Mouse (Mus musculus): ENCODE measurements around the gene Ptpra.
A peak's percentile ranks its signal among the peaks of the same experiment; 100 is the strongest.

Ptpra gene

DNA sequence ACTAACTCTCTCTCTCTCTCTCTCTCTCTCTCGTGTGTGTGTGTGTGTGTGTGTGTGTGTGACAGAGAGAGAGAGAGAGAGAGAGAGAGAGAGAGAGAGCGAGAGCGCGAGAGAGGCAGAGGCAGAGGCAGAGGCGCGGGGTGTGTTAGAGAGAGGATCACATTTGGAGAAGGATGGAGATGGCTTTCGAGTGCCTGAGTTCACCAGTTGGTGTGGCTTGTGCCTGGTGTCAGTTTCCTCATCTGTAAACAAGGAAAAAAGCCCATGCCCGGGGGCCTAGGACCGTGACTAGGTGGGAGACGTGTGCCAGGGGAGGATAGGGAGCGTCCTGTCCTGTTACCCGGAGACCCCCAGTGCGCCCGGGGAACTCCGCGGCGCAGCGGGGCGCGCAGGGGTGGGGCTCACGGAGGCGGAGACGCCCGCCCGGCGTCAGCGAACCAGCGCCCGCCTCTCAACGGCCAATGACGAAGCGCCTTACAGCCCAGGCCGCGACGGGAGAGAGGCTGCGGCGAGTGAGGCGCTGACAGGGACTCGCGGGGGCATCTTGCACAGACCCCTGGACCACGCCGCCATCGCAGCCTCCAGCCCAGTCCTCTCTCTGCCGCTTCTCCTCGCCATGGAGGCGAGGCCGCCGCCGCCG lies at the start of gene Ptpra:
Gene Ptpra, plus strand, starts transcription at position 485 of the 640 bp plus-strand sequence.
- peak; percentile 93 for ATAC-seq (ENCODE audit: low TSS enrichment)

- ATAC-seq (ENCODE audit: low TSS enrichment), result no peak
These were observed 48.2 kb upstream of the Ptpra start for GRCm38 (mm10) chr2:130401891-130402290.

GRCm38 (mm10) chr2:130404939-130405338 lies 45.1 kb upstream of the Ptpra start, which contains the start of the genes Gm28372 and 1700020A23Rik:
TSS of gene Gm28372 (plus strand) at chr2:130405239.
TSS of gene 1700020A23Rik (plus strand) at chr2:130405259.
- ATAC-seq (ENCODE audit: low TSS enrichment), result no peak

DNA sequence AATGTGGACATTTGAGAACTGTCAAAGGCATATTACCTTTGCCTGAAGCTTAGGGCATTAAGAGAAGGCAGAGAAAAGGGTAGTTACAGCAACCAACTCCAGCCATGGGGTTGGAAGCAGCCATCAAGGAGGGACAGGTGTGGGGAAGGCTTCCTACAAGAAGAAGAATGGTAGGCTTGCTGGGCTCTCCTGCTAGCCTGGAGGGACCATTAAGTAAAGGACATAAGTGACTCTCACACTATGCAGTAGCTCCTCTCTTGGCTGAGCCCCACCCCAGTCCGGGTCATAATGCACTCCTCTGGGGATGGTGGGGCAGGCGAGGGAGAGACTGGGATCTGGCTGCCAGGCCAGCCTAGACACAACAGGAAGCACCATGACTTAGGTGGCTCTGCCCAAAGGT lies 43.9 kb upstream of the Ptpra start, which contains the start of gene Tmem239:
Gene Tmem239, plus strand, starts transcription at position 301 of the 400 bp plus-strand sequence.
- no peak for ATAC-seq (ENCODE audit: low TSS enrichment)

DNA sequence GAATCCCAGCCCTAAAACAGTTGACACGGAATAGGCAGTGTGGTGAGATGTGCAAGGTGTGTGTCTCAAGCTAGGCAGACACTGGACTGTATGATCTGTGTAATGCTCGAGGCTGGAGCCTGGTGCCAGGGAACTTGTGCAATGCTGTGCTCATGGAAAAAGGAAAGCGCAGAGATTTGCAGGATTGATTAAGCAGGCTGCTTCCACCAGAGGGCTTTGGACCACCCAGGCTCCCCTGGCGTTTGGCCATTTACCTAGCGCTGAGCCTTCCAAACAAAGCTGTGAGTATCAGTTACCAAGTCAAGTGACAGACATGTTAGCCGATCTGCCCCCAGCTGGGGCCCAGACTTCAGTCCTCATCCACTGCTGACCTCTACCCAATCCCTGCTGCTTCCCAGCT lies 41.9 kb upstream of the Ptpra start:
- ATAC-seq (ENCODE audit: low TSS enrichment), result no peak

- ATAC-seq (ENCODE audit: low TSS enrichment), result peak; percentile 93
These were observed 38.3 kb upstream of the Ptpra start for GRCm38 (mm10) chr2:130411558-130412495.

DNA sequence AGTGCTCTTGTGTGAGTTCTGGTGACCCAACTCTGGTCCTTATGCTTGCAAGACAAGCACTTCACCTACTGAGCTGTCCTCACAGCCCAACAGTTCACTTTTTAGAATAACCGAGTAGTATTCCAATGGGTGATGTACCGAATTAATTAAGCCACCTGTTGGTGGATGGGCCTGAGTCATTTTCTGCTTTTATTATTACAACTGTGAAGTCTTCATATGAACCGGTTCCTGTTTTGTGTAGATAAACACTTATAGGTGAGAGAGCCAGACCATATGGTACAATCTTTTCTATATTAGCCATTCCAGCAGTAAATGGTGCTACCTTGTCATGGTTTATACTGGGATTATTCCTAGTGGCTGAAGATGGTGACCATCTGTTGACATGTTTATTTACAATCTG lies 37.3 kb upstream of the Ptpra start:
- no peak for ATAC-seq (ENCODE audit: low TSS enrichment)

- ATAC-seq (ENCODE audit: low TSS enrichment), result no peak
These were observed 35.8 kb upstream of the Ptpra start for GRCm38 (mm10) chr2:130414094-130414856.

DNA sequence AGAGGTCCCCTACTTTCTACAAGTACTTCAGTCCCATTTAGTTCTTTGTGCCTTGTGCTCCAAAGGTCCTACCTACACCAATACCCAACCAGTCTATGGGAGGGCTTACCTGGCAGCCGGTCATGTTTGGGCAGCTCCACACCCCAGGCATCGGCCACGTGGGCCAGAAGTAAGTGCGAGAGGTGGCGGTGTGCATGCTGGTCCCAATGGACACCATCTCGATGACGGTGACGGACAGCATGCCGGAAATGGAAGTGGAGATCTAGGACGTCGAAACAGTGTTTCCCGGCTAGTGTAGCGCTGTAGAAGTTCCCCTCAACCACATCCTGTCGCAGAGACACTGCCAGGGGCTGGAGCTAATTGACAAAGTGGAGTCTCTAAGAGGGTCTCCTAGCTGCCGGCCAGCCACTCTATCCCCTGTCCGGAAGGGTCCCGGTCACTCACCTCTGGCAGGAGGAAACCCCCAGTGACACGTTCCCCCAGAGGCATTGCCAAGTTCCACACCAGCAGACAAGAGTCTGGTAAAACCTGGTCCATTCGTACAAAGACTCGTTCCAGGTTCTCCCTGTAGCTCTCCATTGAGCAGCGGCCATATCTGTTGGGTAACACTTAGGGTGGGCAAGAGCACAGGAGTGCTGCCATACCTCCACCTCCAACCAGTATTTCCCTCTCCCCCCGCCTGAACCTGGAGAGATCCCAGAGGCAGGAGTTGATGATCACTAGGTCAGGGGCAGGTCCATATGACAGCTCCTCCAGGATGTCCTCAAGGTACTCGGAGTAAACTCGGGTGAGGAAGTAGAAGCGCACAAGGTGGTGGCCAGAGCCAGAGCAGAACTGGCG lies 28.1 kb upstream of the Ptpra start:
- no peak for ATAC-seq (ENCODE audit: low TSS enrichment)

- ATAC-seq (ENCODE audit: low TSS enrichment), result peak; percentile 64
These were observed 26.5 kb upstream of the Ptpra start for GRCm38 (mm10) chr2:130423397-130424125.

- ATAC-seq (ENCODE audit: low TSS enrichment), result peak; percentile 87
These were observed 25.8 kb upstream of the Ptpra start, which contains the start of the genes Vps16 and Pced1a for GRCm38 (mm10) chr2:130424126-130424853. TSS of gene Vps16 (plus strand) at chr2:130424339. TSS of gene Pced1a (minus strand) at chr2:130424701.

DNA sequence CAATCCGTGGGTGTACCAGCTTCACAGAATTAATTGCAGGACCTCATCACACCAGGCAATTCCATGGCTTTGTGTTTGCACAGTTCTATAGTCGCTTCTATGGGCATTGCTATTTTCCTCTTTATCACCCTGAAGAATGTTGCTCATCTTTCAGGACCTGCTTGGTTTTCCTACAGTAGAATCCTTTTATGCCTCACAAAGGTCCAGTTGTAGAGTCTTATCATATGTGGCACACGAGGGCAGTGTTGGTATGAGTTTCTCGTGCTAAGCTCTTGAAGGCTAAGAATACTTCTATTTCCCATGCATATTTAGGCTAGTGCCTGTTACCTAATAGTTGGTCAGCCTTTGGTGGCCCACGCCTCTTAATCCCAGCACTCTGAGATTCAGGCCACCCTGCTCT lies 25.0 kb upstream of the Ptpra start:
- ATAC-seq (ENCODE audit: low TSS enrichment), result no peak

DNA sequence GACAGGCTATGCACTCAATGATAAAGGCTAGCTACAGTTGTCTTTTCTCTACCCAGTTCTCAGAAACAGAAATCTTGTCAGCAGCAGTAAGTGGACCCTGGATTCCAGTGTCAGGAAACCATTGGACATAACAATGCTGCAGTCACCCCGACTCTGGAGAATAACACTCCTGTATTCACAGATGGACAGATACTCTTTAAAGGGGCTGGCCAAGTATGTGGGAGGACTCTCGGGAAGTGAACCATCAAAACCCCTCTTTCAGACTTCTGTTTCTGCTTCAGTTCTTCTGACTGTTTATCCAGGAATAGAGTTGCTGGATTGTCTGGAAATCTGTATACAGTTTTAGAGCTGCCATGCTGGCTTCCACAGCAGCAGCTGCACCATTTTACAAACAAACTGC lies 20.2 kb upstream of the Ptpra start:
- ATAC-seq (ENCODE audit: low TSS enrichment), result no peak

GRCm38 (mm10) chr2:130430484-130430883 lies 19.6 kb upstream of the Ptpra start:
- ATAC-seq (ENCODE audit: low TSS enrichment), result no peak

DNA sequence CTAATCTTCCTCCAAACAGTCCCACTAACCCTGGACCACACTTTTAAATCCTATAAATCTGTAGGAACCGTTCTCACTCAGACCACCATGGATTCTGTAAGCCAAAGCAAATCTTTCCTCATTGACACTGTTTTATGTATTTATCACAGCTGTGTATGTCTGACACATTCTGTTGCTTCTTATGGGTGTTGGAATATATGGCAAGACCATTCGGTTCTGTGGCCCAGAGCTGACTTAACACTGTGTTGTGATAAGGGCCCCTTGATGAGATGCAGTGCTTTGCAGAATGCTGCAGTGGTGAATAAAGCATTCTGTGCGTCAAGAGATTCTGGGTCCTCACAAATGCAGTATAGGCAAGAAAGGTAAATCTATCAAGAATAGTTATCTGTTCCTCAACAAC lies 17.9 kb upstream of the Ptpra start:
- ATAC-seq (ENCODE audit: low TSS enrichment), result no peak

DNA sequence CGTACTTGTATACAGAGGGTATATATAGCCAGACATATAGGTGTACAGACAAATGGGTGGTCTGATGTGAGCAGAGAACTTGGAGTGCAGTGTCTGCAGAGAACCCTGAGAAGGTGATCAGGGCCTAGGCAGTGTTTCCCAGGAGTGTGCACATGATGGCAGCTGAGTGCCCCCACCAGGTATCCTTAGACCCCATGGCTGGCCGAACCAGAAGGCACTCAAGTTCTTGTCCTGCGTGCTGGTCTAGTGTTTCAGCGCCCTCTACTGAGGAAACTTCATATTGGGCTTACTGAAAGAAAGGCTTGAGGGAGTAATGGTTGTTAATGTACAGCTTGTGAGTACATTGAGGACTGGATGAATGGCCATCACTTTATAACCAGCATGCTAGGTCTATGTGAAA lies 16.9 kb upstream of the Ptpra start:
- ATAC-seq (ENCODE audit: low TSS enrichment), result peak; percentile 73; the same call in 1 of the 2 replicates

DNA sequence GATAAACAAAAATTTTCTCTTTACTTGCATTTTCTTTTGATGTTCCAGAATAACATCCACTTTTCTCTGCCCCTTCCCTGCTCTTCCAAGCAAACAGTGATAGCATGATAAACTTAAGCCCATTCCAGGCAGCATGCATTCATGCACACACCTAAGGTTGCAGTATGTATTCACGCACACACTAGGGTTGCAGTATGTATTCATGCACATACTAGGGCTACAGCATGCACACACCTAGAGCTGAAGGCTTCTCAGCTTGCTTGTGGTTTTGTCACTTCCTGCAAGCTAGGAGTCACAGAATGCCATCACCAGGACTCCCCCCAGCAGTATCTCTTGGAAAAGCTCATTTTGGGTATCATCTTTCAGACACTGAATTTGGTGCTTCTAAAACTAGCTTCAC lies 13.3 kb upstream of the Ptpra start:
- no peak for ATAC-seq (ENCODE audit: low TSS enrichment)

- ATAC-seq (ENCODE audit: low TSS enrichment), result no peak
These were observed 11.2 kb upstream of the Ptpra start for GRCm38 (mm10) chr2:130438861-130439260.

GRCm38 (mm10) chr2:130439840-130440480 lies 10.1 kb upstream of the Ptpra start:
- ATAC-seq (ENCODE audit: low TSS enrichment), result no peak
